ENCODE assay signal across 8 mouse cellular contexts in the genomic region with DNA sequence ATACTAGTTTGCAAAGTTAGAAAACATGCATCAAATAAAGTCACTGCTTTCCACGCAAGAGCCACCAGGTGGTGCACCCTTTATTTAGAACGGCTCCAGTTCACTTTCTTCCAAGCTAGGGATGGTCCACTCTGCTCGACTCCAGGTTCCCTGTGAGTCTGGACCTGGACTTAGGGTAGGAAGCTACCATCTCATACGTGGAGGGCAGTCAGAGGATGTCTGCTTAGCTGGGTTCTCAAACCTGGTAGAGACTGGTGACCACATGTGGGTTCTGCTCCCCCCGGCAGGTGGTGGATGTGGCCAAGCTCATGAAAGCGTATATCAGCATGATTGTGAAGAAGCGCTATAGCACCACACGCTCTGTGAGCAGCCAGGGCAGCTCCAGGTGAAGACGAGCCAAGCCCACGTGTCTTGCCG. TPM values are rescaled to one million over a fixed set of nuclear protein-coding genes. Genes with fewer than 3 reads are reported as not detected.
A peak's percentile ranks its signal among the peaks of the same experiment; 100 is the strongest.
DNase-seq lines count a peak whose midpoint lies in the region; TF ChIP-seq lines count a peak whose summit lies in the region.

No protein-coding gene starts in this region.

- H3K4me3 ChIP-seq in gastrocnemius, adult 2 months, result no peak overlapping the region

- DNase-seq in gastrocnemius, adult 2 months, result peak; percentile 26
- no peak for DNase-seq in gastrocnemius, postnatal 25 days
- DNase-seq in thymus, postnatal 25 days, result peak; percentile 22
- no peak for DNase-seq in thymus, postnatal 4 days
- peak; percentile 59 for DNase-seq in kidney, postnatal 10 days
- DNase-seq in frontal cortex, postnatal 14 days (ENCODE audit: low spot score in 2 of 2), result no peak
- no peak for DNase-seq in retina, embryonic 14.5 days (ENCODE audit: low spot score)
- no peak for DNase-seq in cerebellum, adult 11 months

- intact Hi-C loops in gastrocnemius, adult 2 months (cut with DNase I), result no loop called here

- H3K27ac ChIP-seq in gastrocnemius, adult 2 months, result no peak overlapping the region

- peak; percentile 40 for TF ChIP-seq CTCF in gastrocnemius, adult 2 months (IDR thresholded peaks at IDR 0.05)

RNA-seq across cellular contexts. Expression of a gene that starts 31.1 kb away (rescaled TPM):
- 100 to 1,000 TPM; 170 to 181 TPM for total RNA-seq in gastrocnemius, adult 2 months (2021)
- total RNA-seq in gastrocnemius, postnatal 25 days (2021), result 100 to 1,000 TPM in 1 of 2 experiments, 10 to 100 TPM in 1; 77.9 to 145 TPM

Comparison
In these comparisons a context has a peak if more than half of its experiments do, and no peak if none do; other contexts are left out.
1. DNase-seq: peak in gastrocnemius, adult 2 months (single experiment), thymus, postnatal 25 days (single experiment) and kidney, postnatal 10 days (single experiment); none in gastrocnemius, postnatal 25 days (single experiment), thymus, postnatal 4 days (single experiment), frontal cortex, postnatal 14 days (0 of 2), retina, embryonic 14.5 days (single experiment) and cerebellum, adult 11 months (single experiment).